Mouse (Mus musculus): Measurements from ENCODE around the gene Slc36a2.
"Not testable (repeated sequence)": the region's sequence is repeated elsewhere in the genome, so short reads cannot be mapped to it uniquely, and the experiment has no call there.

The Slc36a2 gene

DNA sequence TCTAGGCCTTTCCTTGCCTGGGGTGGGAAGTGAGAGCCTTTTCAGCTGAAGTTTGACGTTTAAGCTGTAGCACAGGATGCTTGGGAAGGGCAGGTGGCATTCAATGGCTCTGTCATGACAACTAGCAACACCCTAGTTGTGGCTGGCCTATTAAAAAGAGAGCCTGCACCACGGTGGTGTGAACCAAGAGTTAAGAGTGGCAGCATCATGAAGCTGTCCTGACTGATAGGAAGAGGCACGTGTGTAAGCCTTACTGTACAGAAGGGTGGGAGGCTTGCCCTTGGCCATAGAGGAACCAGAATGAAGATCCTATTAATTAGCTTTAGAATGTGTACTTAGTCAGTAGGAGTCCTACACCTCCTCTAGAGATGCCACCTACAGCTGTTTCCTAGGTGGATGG is 56.5 kb downstream of the Slc36a2 start:
- no peak for DNase-seq

DNA sequence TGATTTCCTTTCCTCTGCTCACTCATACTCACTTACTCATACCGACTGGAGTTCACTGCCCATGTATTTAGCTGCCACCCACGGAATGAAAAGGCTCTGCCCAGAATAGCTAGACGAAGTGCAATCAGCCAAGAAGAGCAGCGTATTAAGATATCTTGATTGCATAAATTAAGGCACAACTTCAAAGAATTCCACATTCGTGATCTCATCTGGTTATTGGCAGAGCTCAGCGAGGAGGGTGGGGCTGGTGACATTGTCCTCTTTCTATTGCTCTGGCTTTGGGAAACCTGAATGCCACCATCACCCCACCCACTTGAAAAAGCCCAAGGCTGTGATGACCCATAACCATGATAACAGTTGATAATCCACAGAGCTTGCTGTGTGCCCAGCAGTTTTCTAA is 56.9 kb downstream of the Slc36a2 start:
- no peak for DNase-seq

DNA sequence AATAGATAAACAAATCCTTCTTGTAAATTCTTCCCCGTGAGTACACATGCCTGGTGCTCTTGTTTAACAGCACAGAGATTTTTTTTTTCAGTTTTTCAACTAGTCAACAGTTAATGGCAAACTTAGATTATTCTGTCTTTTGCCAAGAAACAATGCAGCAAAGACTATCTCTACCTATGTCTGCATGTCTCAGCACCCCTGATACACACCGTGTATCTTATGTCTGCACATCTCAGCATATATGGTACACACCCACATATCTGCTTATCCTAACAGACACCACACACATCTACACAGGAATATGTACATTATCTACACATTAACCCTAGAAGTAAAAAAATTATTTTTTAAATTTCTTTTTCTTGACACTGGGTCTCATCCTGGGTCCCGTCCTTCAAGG is 58.2 kb downstream of the Slc36a2 start:
- no peak for DNase-seq

DNA sequence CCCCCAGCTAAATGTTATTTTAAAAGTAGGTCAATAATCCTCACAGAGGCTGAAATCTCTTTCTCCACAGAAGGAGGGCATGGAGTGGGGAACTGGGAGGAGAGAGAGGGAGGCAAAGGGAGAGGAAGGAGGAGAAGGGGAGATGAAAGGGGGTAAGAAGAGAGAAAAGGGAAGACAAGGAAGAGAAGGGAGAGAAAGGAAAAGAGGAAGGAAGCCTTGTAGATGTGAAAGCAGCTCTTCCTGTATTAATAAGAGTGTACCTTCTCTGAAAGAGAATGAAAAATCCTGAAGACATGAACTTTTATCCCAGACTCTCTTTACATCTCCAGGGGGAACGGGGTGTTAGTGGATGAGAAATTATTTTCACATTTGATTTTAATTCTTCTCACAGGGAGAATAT is 63.4 kb downstream of the Slc36a2 start:
- DNase-seq = no peak

DNA sequence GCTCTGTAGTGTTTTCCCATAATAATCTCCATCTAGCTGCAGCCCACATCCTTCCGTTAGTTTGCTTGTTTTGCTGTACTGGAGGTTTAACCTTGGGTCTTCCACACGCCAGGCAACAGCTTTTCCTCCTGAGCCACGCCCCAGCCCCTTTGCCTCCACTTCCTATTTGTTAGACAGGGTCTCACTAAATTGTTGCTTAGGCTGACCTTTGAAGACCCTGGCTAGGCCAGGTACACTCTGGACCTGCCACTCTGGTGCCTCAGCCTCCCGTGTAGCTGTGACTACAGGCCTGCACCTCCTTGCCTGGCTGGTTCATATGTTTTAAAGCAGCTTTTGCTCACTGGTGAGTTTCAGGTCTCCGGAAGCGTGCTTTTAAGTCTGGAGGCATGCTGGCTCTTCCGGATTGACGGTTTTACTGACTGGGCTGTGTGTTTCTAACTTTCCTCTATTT is 64.0 kb downstream of the Slc36a2 start:
- no peak for DNase-seq

DNA sequence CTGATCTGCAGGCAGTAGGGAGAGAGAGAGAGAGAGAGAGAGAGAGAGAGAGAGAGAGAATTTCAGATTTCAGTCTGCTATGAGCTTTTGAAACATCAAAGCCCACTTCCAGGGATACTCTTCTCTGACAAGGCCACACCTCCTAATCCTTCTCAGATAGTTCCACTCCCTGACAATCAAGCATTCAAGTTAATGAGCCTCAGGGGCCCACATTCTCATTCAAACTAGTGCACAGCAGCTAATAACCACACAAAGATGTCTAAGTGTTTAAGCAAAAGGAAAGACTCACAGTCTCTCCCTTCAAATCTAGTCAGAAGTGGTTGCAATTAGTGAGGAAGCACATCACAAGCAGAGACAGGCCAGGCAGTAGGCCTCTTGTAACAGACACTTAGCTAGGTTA is 64.6 kb downstream of the Slc36a2 start:
- DNase-seq = no peak

DNA sequence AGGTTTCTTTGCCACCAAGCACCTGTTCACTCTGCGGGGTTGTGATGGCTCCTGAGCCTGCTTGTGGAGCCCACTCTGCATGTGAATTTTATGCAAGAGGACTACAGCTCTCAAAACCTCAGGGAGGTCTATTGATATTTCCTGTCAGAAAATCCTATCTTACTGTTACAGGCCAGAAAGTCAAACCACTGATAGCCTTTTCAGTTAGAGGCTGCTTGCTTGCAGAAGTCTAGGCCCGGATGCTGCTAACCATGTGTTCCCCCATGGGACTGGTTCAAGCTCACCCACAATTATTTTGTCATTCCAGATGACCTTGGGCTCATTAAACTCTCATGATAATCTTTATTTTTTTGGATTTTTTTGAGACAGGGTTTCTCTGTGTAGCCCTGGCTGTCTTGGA is 67.8 kb downstream of the Slc36a2 start:
- no peak for DNase-seq

DNA sequence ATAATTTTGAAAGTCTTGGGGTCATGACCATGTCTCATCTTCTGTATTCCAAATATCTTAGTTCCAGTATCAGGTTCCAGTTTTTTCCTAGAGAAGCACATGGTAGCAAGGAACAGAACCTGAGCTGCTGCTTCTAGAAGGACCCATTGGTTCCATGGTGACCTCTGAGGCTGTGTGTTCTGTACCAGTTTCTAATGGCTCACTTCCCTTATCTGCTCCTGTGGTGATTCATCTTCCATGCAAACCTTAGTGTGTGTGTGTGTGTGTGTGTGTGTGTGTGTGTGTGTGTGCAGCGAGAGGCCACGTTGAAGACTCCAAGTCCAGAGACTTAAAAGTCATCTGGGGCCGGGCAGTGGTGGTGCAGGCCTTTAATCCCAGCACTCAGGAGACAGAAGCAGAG is 68.9 kb downstream of the Slc36a2 start:
- no peak for DNase-seq

DNA sequence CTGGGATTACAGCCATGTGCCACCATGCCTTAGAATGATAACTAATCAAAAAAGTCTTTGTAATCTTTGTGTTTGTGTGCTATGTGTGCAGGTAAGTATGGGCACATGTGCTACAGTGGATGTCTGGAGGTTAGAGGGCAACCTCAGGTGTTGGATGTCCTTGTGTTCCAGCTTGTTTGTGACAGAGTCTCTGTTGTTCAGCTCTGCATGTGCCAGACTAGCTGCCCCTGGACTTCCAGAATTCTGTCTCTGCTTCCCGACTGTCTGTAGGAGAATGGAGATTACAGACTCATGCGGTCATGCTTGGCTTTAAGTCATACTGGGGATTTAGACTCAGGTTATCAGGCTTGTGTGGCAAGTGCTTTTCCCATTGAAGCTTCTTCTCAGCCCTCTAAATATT is 70.6 kb downstream of the Slc36a2 start:
- no peak for DNase-seq

DNA sequence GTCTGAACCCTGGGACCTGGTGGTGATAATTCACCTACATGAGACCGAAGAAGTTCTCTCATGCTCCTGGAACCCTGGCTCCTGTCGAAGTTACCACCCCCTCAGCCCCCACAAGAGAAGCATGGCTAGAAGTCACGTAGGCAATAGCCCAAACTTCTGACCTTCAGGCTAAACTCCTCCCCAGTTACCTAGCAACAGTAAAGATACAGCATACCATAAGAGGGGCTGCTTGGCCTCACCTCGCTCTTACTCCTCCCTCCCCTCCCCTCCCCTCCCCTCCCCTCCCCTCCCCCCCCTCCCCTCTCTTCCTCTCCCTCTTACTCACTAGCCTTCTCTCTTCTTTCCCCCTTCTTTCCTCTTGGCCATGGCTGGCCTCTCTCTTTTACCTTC is 71.0 kb downstream of the Slc36a2 start:
- not testable (repeated sequence) for DNase-seq

DNA sequence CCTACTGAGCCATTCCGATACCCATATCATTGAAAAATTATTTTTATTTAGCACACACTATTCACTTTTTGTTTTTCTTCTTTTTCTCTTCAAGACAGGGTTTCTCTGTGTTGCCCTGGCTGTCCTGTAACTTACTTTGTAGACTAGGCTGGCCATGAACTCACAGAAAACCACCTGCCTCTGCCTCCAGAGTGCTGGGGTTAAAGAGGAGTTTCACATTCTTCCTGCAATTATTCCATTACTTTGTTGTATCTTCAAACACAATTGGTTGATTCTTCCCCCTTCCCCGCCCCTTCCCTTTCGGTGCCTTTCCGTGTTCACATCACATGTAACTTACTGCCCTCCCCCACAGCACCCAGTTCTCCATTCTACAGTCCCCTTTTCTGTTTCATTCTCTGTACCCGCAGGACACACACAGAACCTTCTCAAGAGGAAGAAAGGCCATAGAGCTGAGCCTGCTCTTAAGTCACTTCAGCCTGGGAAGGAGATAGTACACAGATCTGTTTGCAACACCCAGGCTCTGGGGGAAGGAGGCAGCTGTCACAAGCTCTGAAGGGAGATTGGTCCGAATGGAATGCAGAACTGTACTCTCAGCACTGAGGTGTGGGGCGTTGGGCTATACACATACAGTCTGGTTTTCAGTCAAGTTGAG is 71.5 kb downstream of the Slc36a2 start:
- DNase-seq = no peak

DNA sequence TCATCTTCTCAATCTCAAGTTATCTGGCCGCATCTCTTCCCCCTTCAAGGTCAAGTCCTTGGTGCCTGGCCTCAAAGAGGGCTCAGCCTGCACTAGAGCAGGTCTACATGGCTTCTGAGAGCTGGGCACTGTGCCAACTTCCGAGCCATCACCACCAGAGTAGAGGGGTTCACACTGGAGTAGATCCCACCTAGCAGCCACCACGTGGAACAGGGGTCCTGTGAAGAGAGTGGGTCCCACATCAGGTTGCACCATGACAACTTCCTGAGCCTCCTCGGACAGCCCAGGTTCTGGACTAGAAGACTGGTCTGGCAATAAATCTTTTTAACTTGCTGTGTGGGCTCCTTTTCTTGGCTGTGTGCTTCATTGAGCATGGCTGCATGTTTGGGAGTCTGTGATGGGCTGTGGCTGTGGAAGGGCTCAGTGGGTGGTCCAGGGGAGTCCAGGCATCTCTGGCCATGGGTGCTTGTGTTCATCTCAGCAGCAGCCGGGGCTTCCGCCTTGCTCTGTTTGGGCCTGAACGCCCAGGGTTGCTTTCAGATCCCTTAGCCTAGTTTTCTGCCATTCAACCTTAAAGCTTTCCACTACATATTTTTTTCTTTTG is 74.2 kb downstream of the Slc36a2 start:
- DNase-seq = no peak

DNA sequence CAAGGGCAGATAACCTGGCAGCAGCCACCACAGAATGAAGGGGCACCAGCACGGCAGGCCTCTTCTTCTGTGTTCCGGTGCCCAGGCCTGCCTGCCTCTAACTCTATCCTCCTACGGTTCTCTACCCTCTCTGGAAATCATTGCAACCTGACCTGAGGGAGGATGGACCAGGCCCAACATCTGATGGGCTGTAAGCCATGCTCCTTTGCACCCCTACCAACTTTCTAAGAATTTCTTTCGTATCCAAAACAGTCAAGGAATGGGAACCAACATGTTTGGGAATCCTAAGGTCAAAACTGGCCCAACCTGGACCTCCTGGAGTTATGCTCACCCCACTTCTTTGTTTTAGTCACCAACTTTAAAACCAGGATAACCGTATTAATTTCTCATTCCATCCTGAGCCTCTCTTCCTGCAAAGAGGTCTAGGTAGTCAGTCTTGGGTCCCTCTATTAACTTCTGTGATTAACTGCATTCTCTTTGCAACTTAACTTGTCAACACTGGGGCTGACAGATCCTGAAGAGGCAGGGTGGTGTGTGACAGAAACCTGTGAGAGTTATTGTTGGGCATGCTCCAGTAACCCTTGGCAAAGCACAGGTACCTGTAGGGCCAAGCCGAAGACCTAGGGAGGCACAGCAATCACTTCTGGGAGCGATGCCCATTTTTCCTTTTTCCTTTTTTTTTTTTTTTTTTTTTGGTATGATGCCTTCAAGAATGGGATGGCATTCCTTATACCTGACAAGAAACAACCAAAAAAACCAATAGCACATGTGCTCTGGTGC is 75.2 kb downstream of the Slc36a2 start:
- no peak for DNase-seq
